Mouse (Mus musculus) liver, embryonic 15.5 days (tissue): ENCODE results near the gene Asb15. TPM values are rescaled to one million over a fixed set of nuclear protein-coding genes. Genes with fewer than 3 reads are reported as not detected.

Experiments
- ATAC-seq: fragments of 200-750 bp; cut with Nextera tagmentation; 2 replicates; pipeline ENCODE4 v1.8.0; 2017; ENCODE audit warnings: moderate number of reproducible peaks, mild to moderate bottlenecking, moderate library complexity; ENCODE audit not compliant: insufficient read depth
- H3K27ac ChIP-seq: fragments of 300-500 bp; sonication (generic); replicated peaks from 2 replicates; pipeline ENCODE4 v1.5.1; 2015; ENCODE audit warnings: mild to moderate bottlenecking, inconsistent platforms
- H3K27me3 ChIP-seq: fragments of 300-500 bp; sonication (generic); 2 replicates; pipeline ENCODE4 v1.6.1; 2015; ENCODE audit warnings: mild to moderate bottlenecking, inconsistent platforms
- H3K36me3 ChIP-seq: fragments of 300-500 bp; sonication (generic); replicated peaks from 2 replicates; pipeline ENCODE4 v1.6.1; 2015; ENCODE audit warnings: moderate library complexity, mild to moderate bottlenecking, inconsistent platforms
- H3K4me1 ChIP-seq: fragments of 300-500 bp; sonication (generic); replicated peaks from 2 replicates; pipeline ENCODE4 v1.6.1; 2015; ENCODE audit warnings: inconsistent platforms
- H3K4me2 ChIP-seq: fragments of 300-500 bp; sonication (generic); 2 replicates; pipeline ENCODE4 v1.6.1; 2015; ENCODE audit warnings: moderate library complexity, mild to moderate bottlenecking, inconsistent platforms
- H3K4me3 ChIP-seq: fragments of 300-500 bp; sonication (generic); replicated peaks from 2 replicates; pipeline ENCODE4 v1.5.1; 2015; ENCODE audit warnings: mild to moderate bottlenecking, inconsistent platforms
- H3K9ac ChIP-seq: fragments of 300-500 bp; sonication (generic); 2 replicates; pipeline ENCODE4 v1.6.1; 2015; ENCODE audit warnings: moderate library complexity, mild to moderate bottlenecking, inconsistent platforms
- H3K9me3 ChIP-seq: fragments of 300-500 bp; sonication (generic); replicated peaks from 2 replicates; pipeline ENCODE4 v1.6.1; 2016; ENCODE audit warnings: inconsistent platforms
- WGBS: fragments of 180-500 bp; shearing (Covaris S2); methylation state at CpG from one replicate; pipeline ENCODE4 v1.1.7; 2015; ENCODE audit warnings: mixed read lengths; ENCODE audit not compliant: insufficient replicate concordance; 5-methylcytosine and 5-hydroxymethylcytosine counted together
- polyA plus RNA-seq: library from polyadenylated mRNA; unstranded; fragments of >200 nt; fragmentation: Nextera tagmentation; extraction: Ambion mirVana; gene quantifications from 2 replicates; pipeline ENCODE4 v1.2.1, GENCODE M21; 2015

The Asb15 gene
- 0.02 TPM in 1 of 2 replicates, not detected in the other for polyA plus RNA-seq

DNA sequence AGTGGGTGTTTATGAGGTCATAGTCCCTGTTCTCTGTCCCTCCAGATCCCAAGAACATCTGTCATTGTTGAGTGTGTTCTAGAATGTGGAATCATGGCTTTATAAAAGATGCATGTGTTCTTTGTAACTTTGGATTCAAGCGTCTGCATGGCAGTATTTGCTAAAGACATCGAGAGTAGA, at the start of gene Asb15:
TSS of gene Asb15 (plus strand) at position 81 of the 180 bp plus-strand sequence.
- Histone ChIP-seq H3K27ac (no peak within 1 kb of the TSS; the same call in 1 of the 2 replicates), H3K27me3 (no peaks in the 10 kb centered on the region), H3K9ac (peak within 1 kb of the TSS; percentile 66), H3K4me2 (peak within 1 kb of the TSS; percentile 73), H3K9me3 (no peaks in the 10 kb centered on the region), H3K36me3 (peaks cover 3% of the 10 kb centered on the region; the same call in 1 of the 2 replicates), H3K4me1 (peaks cover 24% of the 10 kb centered on the region), H3K4me3 (peak within 1 kb of the TSS; percentile 74)
- ATAC-seq = no peak
- WGBS = 37% methylated on average over 2 of the region's 2 CpGs

DNA sequence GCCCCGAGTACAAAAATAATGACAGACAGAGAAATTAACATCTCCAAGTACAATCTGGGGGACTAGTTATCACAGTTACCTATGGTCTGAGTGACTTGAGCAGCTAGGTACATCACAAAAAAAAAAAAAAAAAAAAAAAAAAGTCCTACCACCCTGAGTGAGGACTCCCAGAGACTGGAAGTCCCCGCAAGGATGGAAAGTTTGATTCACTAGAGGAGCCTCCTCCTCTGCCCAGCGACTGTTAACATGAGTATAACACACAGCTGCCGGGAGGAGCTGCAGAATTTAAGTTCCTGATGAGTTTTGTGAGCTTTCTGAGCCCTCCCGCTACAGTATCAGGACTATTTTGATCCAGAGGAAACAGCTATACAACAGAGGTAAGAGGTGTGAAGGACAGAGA, 41.4 kb upstream of the Asb15 start:
- Histone ChIP-seq H3K9ac (no peak overlapping the region), H3K9me3 (no peaks in the 10 kb centered on the region), H3K27ac (no peak overlapping the region), H3K4me3 (no peak overlapping the region), H3K4me1 (no peaks in the 10 kb centered on the region), H3K4me2 (no peak overlapping the region), H3K36me3 (no peaks in the 10 kb centered on the region), H3K27me3 (no peaks in the 10 kb centered on the region)
- 50% methylated on average over 5 of the region's 5 CpGs for WGBS
- ATAC-seq = no peak

DNA sequence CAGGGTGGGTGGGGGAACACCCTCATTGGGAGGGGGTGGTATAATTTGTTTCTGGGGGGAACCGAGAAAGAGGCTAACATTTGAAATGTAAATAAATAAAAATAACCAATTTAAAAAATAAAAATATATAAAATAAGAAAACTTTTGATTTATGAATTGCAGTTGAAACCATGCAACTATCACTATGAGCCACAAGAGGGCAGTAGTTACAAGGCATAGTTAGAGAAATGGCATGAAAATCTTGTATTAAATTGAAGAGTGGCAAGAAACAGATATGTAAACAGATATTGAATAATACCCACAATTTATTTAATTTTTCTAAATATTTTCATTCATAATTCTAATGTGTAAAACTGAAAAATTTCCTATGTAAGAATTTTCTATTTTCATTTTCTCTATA, 37.6 kb upstream of the Asb15 start:
- Histone ChIP-seq H3K9ac (no peak overlapping the region), H3K36me3 (no peaks in the 10 kb centered on the region), H3K27me3 (no peaks in the 10 kb centered on the region), H3K27ac (no peak overlapping the region), H3K4me3 (no peak overlapping the region), H3K4me2 (no peak overlapping the region), H3K4me1 (no peaks in the 10 kb centered on the region), H3K9me3 (no peaks in the 10 kb centered on the region)
- WGBS = 0% methylated on average over 1 of the region's 1 CpGs
- no peak for ATAC-seq

DNA sequence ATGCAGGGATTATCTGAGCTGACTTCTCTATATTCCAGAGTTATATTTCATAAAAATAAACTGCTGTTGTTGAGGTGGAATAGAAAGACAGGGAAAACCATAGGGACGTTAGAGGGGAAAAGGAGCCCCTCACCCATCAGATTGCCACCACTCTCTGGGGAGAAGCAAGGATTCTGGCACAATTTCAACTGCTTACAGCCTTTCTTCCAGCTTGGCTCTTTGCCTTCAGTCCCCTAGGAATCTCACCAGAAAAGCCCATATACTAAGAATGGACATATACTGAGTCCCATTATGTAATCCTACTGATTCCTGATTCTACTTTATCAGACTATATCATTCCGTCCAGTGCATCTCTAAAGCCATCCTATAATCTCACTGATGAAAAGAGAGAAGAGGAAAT, 23.8 kb upstream of the Asb15 start:
- no peaks in the 10 kb centered on the region for H3K4me1 ChIP-seq
- H3K4me2 ChIP-seq = no peak overlapping the region
- H3K36me3 ChIP-seq = no peaks in the 10 kb centered on the region
- H3K27me3 ChIP-seq = no peaks in the 10 kb centered on the region
- no peak overlapping the region for H3K4me3 ChIP-seq
- no peak for ATAC-seq
- H3K9me3 ChIP-seq = no peaks in the 10 kb centered on the region
- H3K27ac ChIP-seq = no peak overlapping the region
- WGBS = 41% methylated on average over 2 of the region's 2 CpGs
- no peak overlapping the region for H3K9ac ChIP-seq

DNA sequence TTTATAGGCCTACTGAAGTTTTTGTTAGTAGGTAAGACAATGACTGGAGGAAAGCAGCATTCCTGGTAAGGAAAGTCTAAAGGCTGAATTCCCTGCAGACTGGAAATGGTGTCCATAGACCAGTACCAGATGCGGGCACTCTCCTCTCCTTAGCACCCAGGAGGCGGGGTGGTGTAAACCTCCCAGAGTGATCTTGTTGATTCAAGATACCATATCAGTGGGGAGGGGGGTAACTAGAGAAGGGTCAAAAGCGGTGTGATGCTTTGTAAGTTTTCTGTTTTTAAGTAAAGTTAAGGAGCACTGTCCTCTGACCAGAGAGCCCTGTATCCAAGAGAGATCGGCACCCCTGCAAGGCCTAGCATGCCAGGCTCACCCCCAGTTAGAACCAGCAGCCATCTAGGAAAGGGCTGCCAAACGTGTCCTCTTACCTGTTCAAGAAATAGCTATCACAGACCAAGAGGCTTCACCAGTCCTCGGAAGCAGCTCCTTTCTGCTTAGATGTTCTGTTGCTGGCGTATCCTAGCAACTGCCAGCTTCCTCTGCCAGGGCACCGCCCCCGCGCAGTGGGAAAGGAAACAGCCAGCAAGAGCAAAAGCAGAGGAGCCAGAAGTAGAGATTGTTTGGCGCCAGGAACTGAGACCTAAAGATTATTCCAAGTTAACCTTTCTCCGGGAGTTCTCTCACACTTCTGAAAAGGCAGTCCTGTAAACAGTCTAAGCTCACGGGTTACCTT, 13.2 kb upstream of the Asb15 start, which contains the start of gene Iqub:
TSS of gene Iqub (minus strand) at position 516 of the 733 bp plus-strand sequence.
- no peak for ATAC-seq
- no peak within 1 kb of the TSS for H3K4me2 ChIP-seq
- 20% methylated on average over 13 of the region's 13 CpGs for WGBS

DNA sequence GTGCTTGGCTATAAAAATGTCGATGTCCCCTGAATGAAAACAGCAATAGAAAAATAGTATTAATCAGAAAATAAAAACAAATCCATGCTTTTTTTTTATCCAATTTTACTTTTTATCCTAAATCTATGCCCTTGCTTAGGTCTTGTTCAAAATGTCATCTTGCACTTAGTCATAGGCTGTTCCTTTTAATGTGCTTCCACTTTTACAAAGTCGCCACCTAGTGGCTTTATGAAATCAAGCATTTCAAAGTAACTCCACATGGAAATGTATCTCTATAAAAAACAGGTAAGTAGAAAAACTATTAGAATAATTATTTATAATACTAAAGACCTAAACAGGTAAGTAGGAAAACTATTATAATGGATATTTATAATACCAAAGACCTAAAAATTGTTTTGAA, 11.7 kb upstream of the Asb15 start:
- Histone ChIP-seq H3K4me3 (no peak overlapping the region), H3K4me1 (no peaks in the 10 kb centered on the region), H3K9me3 (no peaks in the 10 kb centered on the region), H3K27me3 (no peaks in the 10 kb centered on the region), H3K4me2 (no peak overlapping the region), H3K27ac (no peak overlapping the region), H3K9ac (no peak overlapping the region), H3K36me3 (peaks cover 23% of the 10 kb centered on the region)
- ATAC-seq = no peak
- 34% methylated on average over 2 of the region's 2 CpGs for WGBS

More for the DNA sequence above, 13.2 kb upstream of the Asb15 start, which contains the start of gene Iqub:
- H3K4me3 ChIP-seq = no peak within 1 kb of the TSS
- H3K27me3 ChIP-seq = no peaks in the 10 kb centered on the region
- H3K36me3 ChIP-seq = peaks cover 16% of the 10 kb centered on the region
- H3K9ac ChIP-seq = no peak within 1 kb of the TSS
- no peak within 1 kb of the TSS for H3K27ac ChIP-seq
- no peaks in the 10 kb centered on the region for H3K9me3 ChIP-seq
- H3K4me1 ChIP-seq = no peaks in the 10 kb centered on the region

DNA sequence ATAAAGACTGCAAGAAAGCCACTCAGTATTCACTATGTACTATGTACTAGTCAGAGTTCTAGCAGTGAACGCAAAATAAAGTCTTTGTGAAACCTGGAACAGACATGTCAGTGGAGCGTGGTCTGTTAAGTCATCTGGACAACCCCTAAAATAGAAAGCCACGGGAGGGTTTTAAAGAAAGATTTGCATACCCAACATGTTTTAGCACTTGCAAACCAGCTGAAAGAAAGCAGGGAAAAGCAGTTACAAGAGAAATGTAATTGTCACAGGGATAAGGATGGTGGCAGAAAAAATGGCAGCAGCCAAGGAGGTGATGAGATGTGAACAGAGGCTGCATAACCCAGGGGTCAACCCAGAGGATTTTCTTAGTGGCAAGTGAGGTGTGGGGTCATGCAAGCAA, 2.2 kb upstream of the Asb15 start:
- Histone ChIP-seq H3K9me3 (no peaks in the 10 kb centered on the region), H3K27me3 (no peaks in the 10 kb centered on the region), H3K4me2 (peak overlapping the region; percentile 73), H3K4me3 (no peak overlapping the region), H3K9ac (no peak overlapping the region), H3K4me1 (peaks cover 24% of the 10 kb centered on the region), H3K36me3 (peaks cover 21% of the 10 kb centered on the region), H3K27ac (no peak overlapping the region)
- 84% methylated on average over 3 of the region's 3 CpGs for WGBS
- ATAC-seq = no peak

DNA sequence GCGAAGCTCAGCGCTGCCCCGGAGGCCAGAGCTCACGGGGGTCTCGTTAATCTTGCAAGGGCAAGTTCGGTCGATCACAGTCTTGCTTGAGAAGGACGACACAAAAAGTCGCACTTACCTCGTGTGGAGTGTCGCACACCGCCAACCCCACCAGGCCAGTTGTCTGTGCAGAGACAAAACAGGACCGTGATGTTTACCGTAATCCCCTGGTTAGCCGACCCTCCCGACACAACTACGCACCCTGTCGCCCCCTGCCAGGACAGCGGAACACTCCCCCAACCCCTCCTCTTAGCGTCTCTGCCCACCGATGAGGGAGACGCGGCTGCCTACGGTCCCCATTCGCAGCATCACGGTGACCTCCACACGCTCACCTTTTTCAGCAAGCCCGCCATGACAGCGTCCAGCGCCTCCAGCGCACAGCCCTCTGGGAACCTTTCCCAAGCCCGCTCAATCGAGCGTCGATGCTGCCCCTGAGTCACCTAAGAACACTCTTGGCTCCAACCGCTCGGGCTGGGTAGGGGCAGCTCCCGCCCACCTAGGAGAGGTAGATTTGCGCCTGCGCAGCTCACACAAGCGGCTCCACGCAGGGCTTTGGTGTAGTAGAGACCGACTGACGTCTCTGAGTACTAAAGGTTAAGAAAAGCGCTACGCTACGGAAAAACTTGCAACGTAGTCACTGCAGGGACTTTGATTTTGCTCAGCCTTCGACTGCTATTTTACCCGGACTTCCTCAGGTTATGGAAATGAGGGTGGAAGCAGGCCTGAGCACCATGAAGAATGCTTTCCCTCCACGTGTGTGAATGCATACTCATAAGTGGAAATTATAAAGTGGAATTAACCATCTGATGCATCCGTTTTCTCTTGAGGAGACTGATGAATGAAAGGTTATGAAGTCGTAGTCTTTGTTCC, 535 bp upstream of the Asb15 start, which contains the start of gene Ndufa5:
TSS of gene Ndufa5 (minus strand) at position 859 of the 909 bp plus-strand sequence.
- no peaks in the 10 kb centered on the region for H3K27me3 ChIP-seq
- peak within 1 kb of the TSS; percentile 74 for H3K4me3 ChIP-seq
- H3K9ac ChIP-seq = peak within 1 kb of the TSS; percentile 66
- peak within 1 kb of the TSS; percentile 73 for H3K4me2 ChIP-seq
- peak; percentile 98 for ATAC-seq
- H3K9me3 ChIP-seq = no peaks in the 10 kb centered on the region
- WGBS = under 1% methylated on average over 53 of the region's 53 CpGs
- H3K27ac ChIP-seq = no peak within 1 kb of the TSS; the same call in 1 of the 2 replicates
- H3K4me1 ChIP-seq = peaks cover 24% of the 10 kb centered on the region
- peaks cover 5% of the 10 kb centered on the region for H3K36me3 ChIP-seq

DNA sequence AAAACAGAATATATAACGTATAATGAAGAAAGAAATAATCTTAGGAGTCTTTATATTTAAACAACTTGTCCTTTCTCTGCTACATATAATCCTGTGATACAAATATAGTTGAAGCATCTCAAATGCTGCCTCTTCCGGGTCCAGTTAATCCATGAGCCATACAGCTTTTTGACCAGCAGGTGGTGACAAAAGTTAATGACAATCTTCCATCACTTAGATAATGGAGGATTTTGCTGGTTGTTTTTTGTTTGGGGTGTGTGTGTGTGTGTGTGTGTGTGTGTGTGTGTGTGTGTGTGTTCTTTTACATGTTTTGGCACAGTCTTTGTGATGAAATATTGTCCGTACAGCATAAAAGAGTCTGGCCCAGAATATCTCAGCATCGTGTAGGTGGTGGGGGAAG, 2.2 kb downstream of the Asb15 start:
- 13% methylated on average over 4 of the region's 4 CpGs for WGBS
- Histone ChIP-seq H3K9ac (no peak overlapping the region), H3K4me2 (peak overlapping the region; percentile 33), H3K4me3 (no peak overlapping the region), H3K27ac (no peak overlapping the region), H3K9me3 (no peaks in the 10 kb centered on the region), H3K4me1 (peaks cover 24% of the 10 kb centered on the region), H3K27me3 (no peaks in the 10 kb centered on the region), H3K36me3 (no peaks in the 10 kb centered on the region)
- no peak for ATAC-seq

DNA sequence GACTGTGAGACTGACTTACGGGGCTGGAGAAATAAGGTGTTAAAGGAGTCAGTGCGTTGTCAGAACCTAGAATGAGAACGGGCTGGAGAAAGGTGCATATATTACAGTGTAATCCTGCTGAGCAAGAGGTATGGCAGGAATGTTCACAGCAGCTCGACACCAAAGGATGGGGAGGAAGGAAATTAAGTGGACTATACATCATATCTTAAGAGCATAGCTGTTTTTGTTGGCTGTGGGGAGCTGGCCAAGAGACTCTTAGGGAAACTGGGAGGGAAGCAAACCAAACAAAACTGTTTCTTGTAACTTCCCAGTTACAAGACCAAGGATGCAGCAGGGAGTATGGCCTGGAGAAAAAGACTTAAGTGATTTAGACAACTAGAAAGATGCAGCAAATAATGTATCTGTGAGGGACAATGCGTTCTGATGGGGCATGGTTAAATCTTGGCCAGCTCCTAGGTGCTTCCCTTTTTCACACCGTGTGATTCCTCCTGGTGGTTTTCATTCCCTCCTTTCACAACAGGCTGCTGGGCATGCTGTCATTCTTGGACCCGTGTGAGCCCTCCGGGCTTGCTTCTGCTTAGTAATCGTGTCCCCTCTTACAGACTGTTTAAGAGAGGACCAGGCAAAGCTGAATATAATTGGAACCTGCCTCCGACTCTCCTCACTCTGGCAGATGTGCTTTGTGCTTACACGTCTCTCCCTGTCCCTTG, 2.9 kb downstream of the Asb15 start:
- Histone ChIP-seq H3K9me3 (no peaks in the 10 kb centered on the region), H3K4me3 (no peak overlapping the region), H3K4me2 (peak overlapping the region; percentile 33), H3K27me3 (no peaks in the 10 kb centered on the region), H3K36me3 (no peaks in the 10 kb centered on the region), H3K27ac (no peak overlapping the region), H3K4me1 (peaks cover 22% of the 10 kb centered on the region), H3K9ac (no peak overlapping the region)
- no peak for ATAC-seq
- 46% methylated on average over 11 of the region's 11 CpGs for WGBS

DNA sequence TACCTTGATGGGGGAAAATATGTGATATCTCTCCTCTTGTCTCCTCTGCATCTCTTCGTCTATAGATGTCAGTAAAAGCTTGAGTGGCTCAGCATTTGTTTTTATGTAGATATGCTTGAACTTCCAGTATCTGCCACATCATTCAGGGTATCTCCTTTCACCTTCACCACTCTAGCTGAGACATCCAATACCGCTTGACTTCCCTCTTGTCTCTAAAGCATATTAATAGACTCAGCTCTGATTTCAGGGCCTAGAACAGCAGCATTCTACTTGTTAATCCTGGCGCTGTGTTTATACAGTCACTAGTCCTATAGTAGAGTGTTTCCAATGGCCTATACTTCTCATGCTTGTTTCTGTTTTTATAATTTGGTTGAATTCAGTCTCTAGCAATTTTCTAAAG, 4.9 kb downstream of the Asb15 start:
- no peak overlapping the region for H3K4me2 ChIP-seq
- no peak for ATAC-seq
- no peaks in the 10 kb centered on the region for H3K9me3 ChIP-seq
- no peak overlapping the region for H3K9ac ChIP-seq
- H3K4me3 ChIP-seq = no peak overlapping the region
- WGBS = 56% methylated on average over 3 of the region's 3 CpGs
- no peaks in the 10 kb centered on the region for H3K36me3 ChIP-seq
- H3K27ac ChIP-seq = no peak overlapping the region
- no peaks in the 10 kb centered on the region for H3K27me3 ChIP-seq
- peaks cover 12% of the 10 kb centered on the region for H3K4me1 ChIP-seq
